In genomic region chr4:141736856-141737255, GRCm38 (mm10) we compare ENCODE assay signal across 30 mouse cellular contexts. TPM values are rescaled to one million over a fixed set of nuclear protein-coding genes. Genes with fewer than 3 reads are reported as not detected.
A peak's percentile ranks its signal among the peaks of the same experiment; 100 is the strongest.
DNase-seq lines count a peak whose midpoint lies in the region; TF ChIP-seq lines count a peak whose summit lies in the region.
"Had no signal": no experiment of that assay in that cellular context is flagged by ENCODE, and none has a peak within 500 bp of the region (broad histone marks: within the 10 kb centered on the region; RNA-seq: fewer than 3 reads in every experiment).

No protein-coding gene starts in this region.

- H3K4me3 ChIP-seq in brown adipose tissue, adult 24 weeks (ENCODE audit: insufficient read depth, low read depth, low read length) = no peak overlapping the region
- no peak overlapping the region for H3K4me3 ChIP-seq in macrophage (ENCODE audit: inconsistent target)
- H3K4me3 ChIP-seq in small intestine, adult 2 months (ENCODE audit: low read depth, low read length) = no peak overlapping the region
- H3K4me3 ChIP-seq: embryonic facial prominence, embryonic 12.5 days; embryonic facial prominence, embryonic 15.5 days; gastrocnemius, adult 2 months; heart, adult 2 months; heart, embryonic 10.5 days; heart, embryonic 13.5 days; hindbrain, embryonic 15.5 days had no signal

- H3K36me3 ChIP-seq in macrophage (ENCODE audit: inconsistent target) = no peaks in the 10 kb centered on the region
- H3K36me3 ChIP-seq in small intestine, adult 2 months (ENCODE audit: control insufficient read depth, insufficient read depth, low read length) = no peaks in the 10 kb centered on the region
- H3K36me3 ChIP-seq: embryonic facial prominence, embryonic 12.5 days; embryonic facial prominence, embryonic 15.5 days; heart, embryonic 10.5 days; heart, embryonic 13.5 days; hindbrain, embryonic 15.5 days had no signal

- H3K27me3 ChIP-seq in small intestine, adult 2 months (ENCODE audit: control insufficient read depth, insufficient read depth, low read length) = no peaks in the 10 kb centered on the region
- H3K27me3 ChIP-seq: embryonic facial prominence, embryonic 12.5 days; embryonic facial prominence, embryonic 15.5 days; heart, embryonic 13.5 days; hindbrain, embryonic 15.5 days had no signal

- H3K27ac ChIP-seq in brown adipose tissue, adult 24 weeks (replicated peaks; ENCODE audit: low read depth, low read length) = peak overlapping the region; percentile 31
- peak overlapping the region; percentile 36 for H3K27ac ChIP-seq in macrophage
- H3K27ac ChIP-seq in small intestine, adult 2 months (ENCODE audit: insufficient read depth, low read depth, low read length) = peak overlapping the region; percentile 59; the same call in 1 of the 2 replicates
- H3K27ac ChIP-seq: embryonic facial prominence, embryonic 12.5 days; embryonic facial prominence, embryonic 15.5 days; gastrocnemius, adult 2 months; heart, adult 2 months; heart, embryonic 10.5 days; heart, embryonic 13.5 days; hindbrain, embryonic 15.5 days had no signal

- no peak for TF ChIP-seq POLR2A in small intestine, adult 2 months (IDR thresholded peaks at IDR 0.05; ENCODE audit: low read depth, low read length)

- peaks cover 1% of the 10 kb centered on the region; the same call in 1 of the 2 replicates for H3K4me1 ChIP-seq in brown adipose tissue, adult 24 weeks (ENCODE audit: control insufficient read depth, insufficient read depth, insufficient read length, low read length)
- H3K4me1 ChIP-seq in small intestine, adult 2 months (ENCODE audit: control insufficient read depth, insufficient read depth, insufficient read length, low read length) = peaks cover 19% of the 10 kb centered on the region; the same call in 1 of the 2 replicates
- H3K4me1 ChIP-seq: embryonic facial prominence, embryonic 12.5 days had no signal

- peak; percentile 26 for DNase-seq in lung, postnatal 36 days
- no peak for DNase-seq in lung, adult 18-20 months
- no peak for DNase-seq in gastrocnemius, postnatal 4 days (ENCODE audit: low spot score in 2 of 2)
- no peak for DNase-seq in spleen, postnatal 14 days (ENCODE audit: low spot score in 2 of 2)
- DNase-seq in kidney, adult 18-20 months = no peak
- DNase-seq: adrenal gland, postnatal 10 days; cerebellum, adult 18-20 months; cerebellum, adult 9-10 months; cerebellum, postnatal 14 days; forebrain, postnatal 0 days; gastrocnemius, adult 2 months; gastrocnemius, postnatal 14 days; heart, adult 2 months; heart, postnatal 14 days; heart, postnatal 4 days had no signal

- no peak for TF ChIP-seq CTCF in small intestine, adult 2 months (IDR thresholded peaks at IDR 0.05; ENCODE audit: extremely low read depth, insufficient read length, insufficient replicate concordance, low read depth, low read length)

- no peaks in the 10 kb centered on the region for H3K79me2 ChIP-seq in macrophage (ENCODE audit: inconsistent target)

- WGBS in macrophage (ENCODE audit: missing documents) = 41% methylated on average over 4 of the region's 4 CpGs
- WGBS in small intestine, adult 2 months = 44% methylated on average over 4 of the region's 4 CpGs

RNA-seq across cellular contexts. Expression of gene Agmat, which starts 9.6 kb away (rescaled TPM):
- polyA plus RNA-seq in brown adipose tissue, adult 24 weeks (2012; ENCODE audit: insufficient read depth, insufficient read length, missing spikeins) = not detected in 2 replicates
- not detected for total RNA-seq in macrophage (2018; cell fraction: chromatin; rRNA removed)
- total RNA-seq in macrophage (2018; cell fraction: cytosol; rRNA removed) = not detected
- total RNA-seq in macrophage (2018; cell fraction: nucleus; rRNA removed) = not detected
- polyA plus RNA-seq in macrophage (2018) = not detected in 3 replicates
- 13.3 and 19.0 TPM in 2 replicates for polyA plus RNA-seq in small intestine, adult 2 months (2012; rRNA removed)
- total RNA-seq in gastrocnemius, postnatal 4 days (2021) = 1 to 10 TPM in 1 of 2 experiments, under 1 TPM in 1; 0.64 to 1.5 TPM
- total RNA-seq: forebrain, postnatal 0 days; gastrocnemius, adult 2 months had no signal
- polyA plus RNA-seq: C2C12; CD4-positive, CD25-positive, alpha-beta regulatory T cell, adult 4 months; embryonic facial prominence, embryonic 12.5 days; forebrain, embryonic 11.5 days; forebrain, embryonic 14.5 days; forebrain, postnatal 0 days; hindbrain, embryonic 11.5 days had no signal

RNA-seq across cellular contexts. Expression of gene Ddi2, which starts 13.6 kb away (rescaled TPM):
- 9.4 and 12.3 TPM in 2 replicates for polyA plus RNA-seq in brown adipose tissue, adult 24 weeks (2012; ENCODE audit: insufficient read depth, insufficient read length, missing spikeins)
- 100 to 1,000 TPM in 3 of 26 experiments, 10 to 100 TPM in 22, 1 to 10 TPM in 1; 9.4 to 105 (median 37.6) TPM for total RNA-seq in macrophage (2018; cell fraction: chromatin; rRNA removed)
- total RNA-seq in macrophage (2018; cell fraction: cytosol; rRNA removed) = 10 to 100 TPM; 17.7 to 56.8 (median 37.1) TPM
- 10 to 100 TPM; 15.4 to 88.8 (median 34.8) TPM for total RNA-seq in macrophage (2018; cell fraction: nucleus; rRNA removed)
- polyA plus RNA-seq in macrophage (2018) = 32.2 to 37.7 TPM (median 33.4 TPM) in 3 replicates
- 15.4 and 21.2 TPM in 2 replicates for polyA plus RNA-seq in small intestine, adult 2 months (2012; rRNA removed)
- total RNA-seq in gastrocnemius, postnatal 4 days (2021) = 10 to 100 TPM; 42.4 to 50.2 TPM

RNA-seq across cellular contexts. Expression of gene Rsc1a1, which starts 51.5 kb away (rescaled TPM):
- polyA plus RNA-seq in brown adipose tissue, adult 24 weeks (2012; ENCODE audit: insufficient read depth, insufficient read length, missing spikeins) = 3.0 TPM in 1 of 2 replicates, not detected in the other
- 10 to 100 TPM in 19 of 26 experiments, 1 to 10 TPM in 7; 2.2 to 51.7 (median 19.7) TPM for total RNA-seq in macrophage (2018; cell fraction: chromatin; rRNA removed)
- total RNA-seq in macrophage (2018; cell fraction: cytosol; rRNA removed) = 10 to 100 TPM in 1 of 26 experiments, 1 to 10 TPM in 24, under 1 TPM in 1; 0.75 to 11.8 (median 5.1) TPM
- 10 to 100 TPM in 16 of 26 experiments, 1 to 10 TPM in 9, under 1 TPM in 1; 0.99 to 31.2 (median 14.4) TPM for total RNA-seq in macrophage (2018; cell fraction: nucleus; rRNA removed)
- 4.2 to 8.9 TPM in 2 of 3 replicates, not detected in the other for polyA plus RNA-seq in macrophage (2018)
- 9.8 and 16.5 TPM in 2 replicates for polyA plus RNA-seq in small intestine, adult 2 months (2012; rRNA removed)
- total RNA-seq in gastrocnemius, postnatal 4 days (2021) = 1 to 10 TPM; 3.6 to 5.1 TPM
- total RNA-seq: adrenal gland, postnatal 4 days; heart, adult 2 months; heart, postnatal 14 days had no signal
- polyA plus RNA-seq: CD4-positive, CD25-positive, alpha-beta regulatory T cell, adult 4 months; embryonic facial prominence, embryonic 12.5 days; embryonic facial prominence, embryonic 15.5 days; heart, embryonic 16.5 days had no signal

RNA-seq across cellular contexts. Expression of gene Dnajc16, which starts 53.9 kb away (rescaled TPM):
- polyA plus RNA-seq in brown adipose tissue, adult 24 weeks (2012; ENCODE audit: insufficient read depth, insufficient read length, missing spikeins) = 4.7 and 6.4 TPM in 2 replicates
- 10 to 100 TPM in 20 of 26 experiments, 1 to 10 TPM in 6; 3.4 to 32.5 (median 18.0) TPM for total RNA-seq in macrophage (2018; cell fraction: chromatin; rRNA removed)
- 10 to 100 TPM in 24 of 26 experiments, 1 to 10 TPM in 2; 7.6 to 19.4 (median 15.1) TPM for total RNA-seq in macrophage (2018; cell fraction: cytosol; rRNA removed)
- total RNA-seq in macrophage (2018; cell fraction: nucleus; rRNA removed) = 10 to 100 TPM in 25 of 26 experiments, 1 to 10 TPM in 1; 9.6 to 34.9 (median 24.6) TPM
- polyA plus RNA-seq in macrophage (2018) = 10.2 to 13.9 TPM (median 12.2 TPM) in 3 replicates
- polyA plus RNA-seq in small intestine, adult 2 months (2012; rRNA removed) = 3.2 and 5.3 TPM in 2 replicates
- 10 to 100 TPM; 10.5 to 10.9 TPM for total RNA-seq in gastrocnemius, postnatal 4 days (2021)

RNA-seq across cellular contexts. Expression of gene Casp9, which starts 56.6 kb away (rescaled TPM):
- 6.1 and 7.7 TPM in 2 replicates for polyA plus RNA-seq in brown adipose tissue, adult 24 weeks (2012; ENCODE audit: insufficient read depth, insufficient read length, missing spikeins)
- 10 to 100 TPM in 17 of 26 experiments, 1 to 10 TPM in 9; 4.6 to 51.4 (median 18.5) TPM for total RNA-seq in macrophage (2018; cell fraction: chromatin; rRNA removed)
- total RNA-seq in macrophage (2018; cell fraction: cytosol; rRNA removed) = 10 to 100 TPM; 13.7 to 45.3 (median 35.2) TPM
- total RNA-seq in macrophage (2018; cell fraction: nucleus; rRNA removed) = 10 to 100 TPM; 10.6 to 49.3 (median 25.2) TPM
- 16.4 to 31.0 TPM (median 27.3 TPM) in 3 replicates for polyA plus RNA-seq in macrophage (2018)
- 11.5 and 14.6 TPM in 2 replicates for polyA plus RNA-seq in small intestine, adult 2 months (2012; rRNA removed)
- 10 to 100 TPM in 1 of 2 experiments, 1 to 10 TPM in 1; 9.3 to 10.8 TPM for total RNA-seq in gastrocnemius, postnatal 4 days (2021)

Comparison
In these comparisons a context has a peak if more than half of its experiments do, and no peak if none do; other contexts are left out.
1. RNA of gene Agmat, which starts 9.6 kb away (polyA plus RNA-seq): 13.3 to 19.0 TPM in small intestine, adult 2 months; not detected in brown adipose tissue, adult 24 weeks and not detected in macrophage; every median in the first group is over 10 times any median in the second.
2. Peak in every context shown above with its lines, with median percentiles within 50 percentile points of each other: H3K27ac ChIP-seq.